Mouse (Mus musculus) cortical plate, adult 2 months (tissue): Measurements from ENCODE around the gene Ptprk.

Experiments
- CTCF ChIP-seq: fragments of 200-500 bp; IDR thresholded peaks from 2 replicates; pipeline ENCODE4 v1.5.1; 2011; ENCODE audit warnings: mild to moderate bottlenecking, control low read depth, low read length; ENCODE audit not compliant: insufficient read depth; ENCODE audit errors: extremely low read depth
- POLR2A ChIP-seq: fragments of 200-500 bp; IDR thresholded peaks from 2 replicates; pipeline ENCODE4 v1.6.1; 2011; ENCODE audit warnings: mild to moderate bottlenecking, low read length, control low read depth; ENCODE audit not compliant: insufficient read depth; ENCODE audit errors: extremely low read depth

GRCm38 (mm10) chr10:28224376-28224775 lies 149.8 kb downstream of the Ptprk start:
- TF ChIP-seq CTCF: no peak
- TF ChIP-seq POLR2A: no peak
